Mouse (Mus musculus): ENCODE results near the gene Plcb2.

Plcb2 gene

DNA sequence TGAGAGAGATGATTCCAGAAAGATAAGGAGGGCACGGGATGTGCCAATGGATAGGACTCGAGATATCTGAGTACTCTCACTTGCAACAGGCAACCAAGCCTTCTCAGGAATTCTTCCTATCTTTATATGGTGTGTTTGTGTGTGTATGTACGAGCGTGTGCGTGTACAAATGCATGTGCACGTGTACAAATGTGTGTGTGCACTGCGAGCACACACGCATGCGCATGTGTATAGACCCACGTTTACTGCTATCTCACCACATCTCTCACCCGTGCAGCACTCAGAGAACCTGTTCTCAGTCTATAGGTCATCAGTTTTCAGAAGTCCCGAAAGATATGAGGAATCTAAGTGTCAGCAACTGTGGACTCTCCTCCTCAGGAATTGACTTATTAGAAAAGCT, 68.7 kb downstream of the Plcb2 start:
- DNase-seq (ENCODE audit: low spot score in 2 of 2), result no peak

DNA sequence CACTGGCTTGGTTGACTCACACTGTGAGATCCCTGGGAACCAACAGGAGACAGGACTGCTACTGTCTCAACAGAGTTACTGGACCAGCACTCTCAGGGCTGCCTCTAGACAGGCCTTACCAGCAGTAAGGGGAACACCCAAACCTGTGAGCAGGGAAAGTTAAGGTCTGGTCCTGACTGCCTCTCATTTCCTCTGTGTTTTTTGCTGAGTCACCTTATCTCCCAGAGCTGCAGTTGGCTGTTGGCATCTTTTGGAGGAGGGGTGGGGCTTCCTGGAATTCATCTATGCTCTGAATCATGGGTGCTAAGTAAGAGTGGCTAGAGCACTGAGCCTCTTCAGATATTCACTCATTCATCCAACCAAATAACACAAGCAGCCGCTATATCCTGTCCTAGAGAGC, 69.2 kb downstream of the Plcb2 start:
- DNase-seq (ENCODE audit: low spot score in 2 of 2), result peak in 1 of 2 experiments; percentile 62

DNA sequence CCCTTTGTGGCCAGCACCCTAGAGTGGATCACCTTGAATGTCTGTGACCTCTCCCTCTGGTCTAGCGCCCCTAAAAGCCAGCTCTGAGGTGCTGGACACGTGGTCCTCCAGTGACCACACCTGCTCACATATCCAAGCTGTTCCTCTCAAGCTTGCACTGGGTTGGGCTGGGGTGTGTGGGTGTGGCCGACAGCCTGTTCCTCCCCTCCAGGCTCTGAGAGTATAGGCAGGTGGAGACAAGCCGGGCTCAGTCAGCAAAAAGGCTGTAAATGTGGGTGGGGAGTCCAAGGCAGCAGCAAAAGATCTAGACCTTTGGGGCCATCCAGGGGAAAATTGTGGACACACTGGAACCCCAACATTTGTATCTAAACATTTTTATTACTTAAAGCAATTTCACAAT, 69.8 kb downstream of the Plcb2 start:
- no peak for DNase-seq (ENCODE audit: low spot score in 2 of 2)

Data from left cerebral cortex, adult 9 months (tissue).